Mouse (Mus musculus) gastrocnemius, adult 2 months (tissue): ENCODE measurements around the gene Rap1b. TPM values are rescaled to one million over a fixed set of nuclear protein-coding genes. Genes with fewer than 3 reads are reported as not detected.

Experiments
- DNase-seq: peaks from one replicate; pipeline ENCODE4 v3.0.0; 2022
- H3K27ac ChIP-seq: fragments of 200-600 bp; 2 replicates; pipeline ENCODE4 v1.8.1; 2022; ENCODE audit warnings: mild to moderate bottlenecking
- H3K4me3 ChIP-seq: fragments of 200-600 bp; 2 replicates; pipeline ENCODE4 v1.8.1; 2022; ENCODE audit warnings: mild to moderate bottlenecking, moderate library complexity
- CTCF ChIP-seq: fragments of 200-600 bp; IDR thresholded peaks from 2 replicates; pipeline ENCODE4 v1.8.1; 2022; ENCODE audit warnings: antibody characterized with exemption, mild to moderate bottlenecking, moderate library complexity
- intact Hi-C: fragments of 180-260 bp; cut with DNase I; formaldehyde crosslinking; loops from one replicate; pipeline ENCODE4 v1.15.1; 2025
- total RNA-seq, 2 experiments: library from RNA; stranded (reverse); gene quantifications; 2 replicates each; pipeline ENCODE4 v1.2.3; 2021

Gene Rap1b
- total RNA-seq, 2 experiments from 2014 or later, result 18.6 to 26.4 TPM

GRCm38 (mm10) chr10:117846796-117847195 is 961 bp upstream of the Rap1b start:
- intact Hi-C loops, result loop anchor here (5.0 kb wide), 1 partner anchor 261 kb away; no protein-coding TSS in a partner anchor
- H3K27ac ChIP-seq, result no peak overlapping the region
- DNase-seq, result no peak
- no peak for TF ChIP-seq CTCF
- H3K4me3 ChIP-seq, result peak overlapping the region; percentile 98

- intact Hi-C loops, result loop anchor here (5.0 kb wide), 1 partner anchor 261 kb away; no protein-coding TSS in a partner anchor
- peak overlapping the region; percentile 98 for H3K27ac ChIP-seq
- TF ChIP-seq CTCF, result peak; percentile 24; the same call in 1 of the 2 replicates
- DNase-seq, result no peak
- H3K4me3 ChIP-seq, result peak overlapping the region; percentile 98
Observed at GRCm38 (mm10) chr10:117846260-117846632, 411 bp upstream of the Rap1b start.

- peak; percentile 81 for DNase-seq
- intact Hi-C loops, result loop anchor here (1.0 to 5.0 kb wide), 3 partner anchors 52 to 262 kb away; partner anchors contain the start of gene Nup107
Observed at GRCm38 (mm10) chr10:117844782-117845596, 846 bp downstream of the Rap1b start.

GRCm38 (mm10) chr10:117844279-117844678 is 1.6 kb downstream of the Rap1b start:
- intact Hi-C loops, result loop anchor here (2.0 kb wide), 1 partner anchor 51 kb away; the partner anchor contains the start of gene Nup107
- no peak for DNase-seq
- Histone ChIP-seq H3K27ac (peak overlapping the region; percentile 98), H3K4me3 (peak overlapping the region; percentile 98)
- no peak for TF ChIP-seq CTCF

More at GRCm38 (mm10) chr10:117844782-117845596, 846 bp downstream of the Rap1b start:
- Histone ChIP-seq H3K27ac (peak overlapping the region; percentile 98), H3K4me3 (peak overlapping the region; percentile 98)
- no peak for TF ChIP-seq CTCF

- no peak for DNase-seq
- intact Hi-C loops, result loop anchor here (2.0 kb wide), 1 partner anchor 51 kb away; the partner anchor contains the start of gene Nup107
- H3K4me3 ChIP-seq, result peak overlapping the region; percentile 98
- H3K27ac ChIP-seq, result peak overlapping the region; percentile 98
- no peak for TF ChIP-seq CTCF
Observed at GRCm38 (mm10) chr10:117843690-117844089, 2.1 kb downstream of the Rap1b start.

GRCm38 (mm10) chr10:117841765-117842164 is 4.1 kb downstream of the Rap1b start:
- intact Hi-C loops, result no loop called here
- no peak for DNase-seq
- no peak overlapping the region for H3K27ac ChIP-seq
- peak overlapping the region; percentile 25; the same call in 1 of the 2 replicates for H3K4me3 ChIP-seq
- TF ChIP-seq CTCF, result no peak

GRCm38 (mm10) chr10:117840431-117840995 is 5.3 kb downstream of the Rap1b start:
- intact Hi-C loops, result no loop called here
- Histone ChIP-seq H3K4me3 (no peak overlapping the region), H3K27ac (no peak overlapping the region)
- no peak for DNase-seq
- TF ChIP-seq CTCF, result no peak

GRCm38 (mm10) chr10:117839737-117840136 is 6.1 kb downstream of the Rap1b start:
- intact Hi-C loops, result no loop called here
- TF ChIP-seq CTCF, result no peak
- no peak for DNase-seq
- Histone ChIP-seq H3K4me3 (peak overlapping the region; percentile 15; the same call in 1 of the 2 replicates), H3K27ac (no peak overlapping the region)

- intact Hi-C loops, result no loop called here
- DNase-seq, result no peak
- Histone ChIP-seq H3K27ac (no peak overlapping the region), H3K4me3 (no peak overlapping the region)
- TF ChIP-seq CTCF, result peak; percentile 28
Observed at GRCm38 (mm10) chr10:117838924-117839323, 6.9 kb downstream of the Rap1b start.

- Histone ChIP-seq H3K27ac (no peak overlapping the region), H3K4me3 (no peak overlapping the region)
- no peak for DNase-seq
- TF ChIP-seq CTCF, result no peak
- intact Hi-C loops, result no loop called here
Observed at GRCm38 (mm10) chr10:117836354-117836753, 9.5 kb downstream of the Rap1b start.

GRCm38 (mm10) chr10:117835453-117835852 is 10.4 kb downstream of the Rap1b start:
- no peak for DNase-seq
- Histone ChIP-seq H3K27ac (no peak overlapping the region), H3K4me3 (no peak overlapping the region; the same call in 1 of the 2 replicates)
- no peak for TF ChIP-seq CTCF
- intact Hi-C loops, result no loop called here

- DNase-seq, result no peak
- intact Hi-C loops, result no loop called here
- no peak overlapping the region for H3K4me3 ChIP-seq
- TF ChIP-seq CTCF, result no peak
- H3K27ac ChIP-seq, result no peak overlapping the region
Observed at GRCm38 (mm10) chr10:117830797-117831196, 15.0 kb downstream of the Rap1b start.
